Mouse (Mus musculus) ovary, adult 10 weeks (tissue): ENCODE results near the gene Ckap2l. TPM values are rescaled to one million over a fixed set of nuclear protein-coding genes. Genes with fewer than 3 reads are reported as not detected.

Experiments
- polyA plus RNA-seq: library from polyadenylated mRNA; stranded (reverse); fragments of 350-450 nt; fragmentation: Illumina TruSeq; extraction: RNeasy Lipid Tissue Mini Kit (QIAGEN cat#74804); gene quantifications from one replicate; pipeline ENCODE4 v1.2.3, GENCODE M21; 2014

Gene Ckap2l
- 35.1 TPM for polyA plus RNA-seq

GRCm38 (mm10) chr2:129296671-129297588 is at the start of gene Ckap2l:
Gene Ckap2l, minus strand, starts transcription at chr2:129297212.

GRCm38 (mm10) chr2:129309836-129310235 is 12.8 kb upstream of the Ckap2l start, which contains the start of gene Il1a:
Gene Il1a, minus strand, starts transcription at chr2:129309972.

Other genes with a start within 250 kb of the Ckap2l start
- not detected for gene Vinac1, start 249.0 kb downstream of the Ckap2l start, polyA plus RNA-seq
- gene Ttl, start 231.3 kb downstream of the Ckap2l start, polyA plus RNA-seq: 19.1 TPM
- gene Polr1b, start 196.2 kb downstream of the Ckap2l start, polyA plus RNA-seq: 7.6 TPM
- 5.7 TPM for gene Chchd5, start 167.5 kb downstream of the Ckap2l start, polyA plus RNA-seq
- 31.1 TPM for gene Slc20a1, start 98.4 kb downstream of the Ckap2l start, polyA plus RNA-seq
- 2.3 TPM for gene Il1a, start 12.8 kb upstream of the Ckap2l start, polyA plus RNA-seq
- 1.1 TPM for gene Il1b, start 73.9 kb upstream of the Ckap2l start, polyA plus RNA-seq
- gene F830045P16Rik, start 239.4 kb upstream of the Ckap2l start, polyA plus RNA-seq: not detected